Mouse (Mus musculus) megakaryocyte, embryonic 14.5 days (primary cell): ENCODE data around the gene Poln.

ENCODE experiments used
- FLI1 ChIP-seq: IDR thresholded peaks from 2 replicates; pipeline ENCODE4 v1.6.1; 2012; ENCODE audit warnings: low read length, inconsistent platforms, mixed read lengths
- GATA1 ChIP-seq: IDR thresholded peaks from 3 replicates; pipeline ENCODE4 v1.6.1; 2012; ENCODE audit warnings: mixed read lengths, low read length, inconsistent platforms, borderline replicate concordance

DNA sequence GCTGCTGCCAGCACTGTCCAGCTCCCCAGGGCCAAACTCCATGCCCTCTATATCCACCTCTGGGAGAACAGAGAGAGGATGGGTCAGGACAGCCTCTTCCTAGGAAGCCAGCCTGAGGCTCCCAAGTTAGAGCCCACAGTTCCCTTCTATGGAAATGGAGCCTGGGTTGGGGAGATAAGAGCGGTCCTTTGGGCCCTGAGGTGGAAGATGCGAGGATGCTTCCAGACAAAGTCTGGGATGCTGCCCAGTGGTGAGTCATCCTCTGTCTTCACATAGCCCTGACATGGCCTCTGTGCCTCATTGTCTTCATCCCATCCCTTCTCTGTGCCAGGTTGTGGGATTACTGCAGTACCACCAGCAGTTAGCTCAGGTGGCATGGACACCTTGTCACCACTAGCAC, 7.8 kb upstream of the Poln start:
- no peak for TF ChIP-seq GATA1
- no peak for TF ChIP-seq FLI1
